In genomic region chr8:70152537-70153257, GRCm38 (mm10) we compare ENCODE assay signal across 8 mouse cellular contexts. TPM values are rescaled to one million over a fixed set of nuclear protein-coding genes. Genes with fewer than 3 reads are reported as not detected.
A peak's percentile ranks its signal among the peaks of the same experiment; 100 is the strongest.
DNase-seq lines count a peak whose midpoint lies in the region; ATAC-seq and TF ChIP-seq lines count a peak whose summit lies in the region.

No protein-coding gene starts in this region.

- ATAC-seq in embryonic facial prominence, embryonic 13.5 days (ENCODE audit: insufficient number of reproducible peaks, insufficient read depth, low FRiP score, low TSS enrichment, low read depth), result peak; percentile 86
- ATAC-seq in heart, embryonic 11.5 days (replicated peaks; ENCODE audit: insufficient number of reproducible peaks, low FRiP score, low TSS enrichment), result peak; percentile 84
- ATAC-seq in kidney, embryonic 14.5 days (ENCODE audit: low FRiP score, low TSS enrichment), result peak; percentile 95
- peak; percentile 86 for ATAC-seq in neural tube, embryonic 15.5 days (ENCODE audit: low FRiP score)

- peaks cover 25% of the 10 kb centered on the region for H3K27me3 ChIP-seq in embryonic facial prominence, embryonic 13.5 days
- peaks cover 21% of the 10 kb centered on the region for H3K27me3 ChIP-seq in heart, embryonic 11.5 days (ENCODE audit: control insufficient read depth, insufficient read depth, low read length)
- no peaks in the 10 kb centered on the region for H3K27me3 ChIP-seq in kidney, embryonic 14.5 days (ENCODE audit: control insufficient read depth, insufficient read depth, low read length)
- peaks cover 6% of the 10 kb centered on the region; the same call in 1 of the 2 replicates for H3K27me3 ChIP-seq in neural tube, embryonic 15.5 days (replicated peaks)

- TF ChIP-seq CTCF in lung, adult 2 months (IDR thresholded peaks at IDR 0.05; ENCODE audit: insufficient read depth, low read length), result no peak

- no peaks in the 10 kb centered on the region for H3K36me3 ChIP-seq in embryonic facial prominence, embryonic 13.5 days
- H3K36me3 ChIP-seq in heart, embryonic 11.5 days (ENCODE audit: control insufficient read depth, insufficient read depth, low read length), result no peaks in the 10 kb centered on the region
- H3K36me3 ChIP-seq in kidney, embryonic 14.5 days (ENCODE audit: control insufficient read depth, insufficient read depth, low read length), result no peaks in the 10 kb centered on the region
- no peaks in the 10 kb centered on the region for H3K36me3 ChIP-seq in neural tube, embryonic 15.5 days

- peak; percentile 82 to 83 for DNase-seq in B cell, adult 2 months
- peak; percentile 48 for DNase-seq in T-cell, adult 2 months (ENCODE audit: low spot score)
- DNase-seq in lung, adult 2 months, result peak; percentile 53
- DNase-seq in thymus, adult 18-20 months, result peak; percentile 69 to 75

- no peak overlapping the region for H3K27ac ChIP-seq in embryonic facial prominence, embryonic 13.5 days
- H3K27ac ChIP-seq in heart, embryonic 11.5 days (ENCODE audit: low read depth, low read length), result no peak overlapping the region
- no peak overlapping the region for H3K27ac ChIP-seq in kidney, embryonic 14.5 days (ENCODE audit: low read depth, low read length)
- no peak overlapping the region for H3K27ac ChIP-seq in neural tube, embryonic 15.5 days (replicated peaks)

- H3K9me3 ChIP-seq in embryonic facial prominence, embryonic 13.5 days, result no peaks in the 10 kb centered on the region
- no peaks in the 10 kb centered on the region for H3K9me3 ChIP-seq in heart, embryonic 11.5 days (replicated peaks; ENCODE audit: control insufficient read depth, low read length)
- H3K9me3 ChIP-seq in kidney, embryonic 14.5 days (ENCODE audit: control insufficient read depth, low read length), result no peaks in the 10 kb centered on the region
- no peaks in the 10 kb centered on the region for H3K9me3 ChIP-seq in neural tube, embryonic 15.5 days (replicated peaks)

- no peak overlapping the region for H3K9ac ChIP-seq in embryonic facial prominence, embryonic 13.5 days
- no peak overlapping the region for H3K9ac ChIP-seq in heart, embryonic 11.5 days (ENCODE audit: low read depth, low read length)
- no peak overlapping the region for H3K9ac ChIP-seq in kidney, embryonic 14.5 days (ENCODE audit: low read depth, low read length)
- no peak overlapping the region for H3K9ac ChIP-seq in neural tube, embryonic 15.5 days (replicated peaks)

- 15% methylated on average over 21 of the region's 22 CpGs for WGBS in embryonic facial prominence, embryonic 13.5 days
- 13% methylated on average over 22 of the region's 22 CpGs for WGBS in heart, embryonic 11.5 days (ENCODE audit: insufficient replicate concordance)
- WGBS in kidney, embryonic 14.5 days, result 13% methylated on average over 22 of the region's 22 CpGs
- WGBS in lung, adult 2 months, result 13% methylated on average over 21 of the region's 22 CpGs
- WGBS in neural tube, embryonic 15.5 days, result 17% methylated on average over 20 of the region's 22 CpGs

- peaks cover 9% of the 10 kb centered on the region for H3K4me1 ChIP-seq in embryonic facial prominence, embryonic 13.5 days
- no peaks in the 10 kb centered on the region; the same call in 1 of the 2 replicates for H3K4me1 ChIP-seq in heart, embryonic 11.5 days (ENCODE audit: control insufficient read depth, insufficient read depth, low read length)
- peaks cover 4% of the 10 kb centered on the region; the same call in 1 of the 2 replicates for H3K4me1 ChIP-seq in kidney, embryonic 14.5 days (ENCODE audit: control insufficient read depth, insufficient read depth, low read length)
- H3K4me1 ChIP-seq in lung, adult 2 months (ENCODE audit: control insufficient read depth, insufficient read depth, low read length), result peaks cover 4% of the 10 kb centered on the region; the same call in 1 of the 2 replicates
- peaks cover 5% of the 10 kb centered on the region for H3K4me1 ChIP-seq in neural tube, embryonic 15.5 days

- no peak for TF ChIP-seq POLR2A in lung, adult 2 months (IDR thresholded peaks at IDR 0.05; ENCODE audit: borderline replicate concordance, extremely low read depth, low read depth, low read length)

- no peak overlapping the region for H3K4me3 ChIP-seq in embryonic facial prominence, embryonic 13.5 days
- H3K4me3 ChIP-seq in heart, embryonic 11.5 days (ENCODE audit: low read depth, low read length), result no peak overlapping the region
- H3K4me3 ChIP-seq in kidney, embryonic 14.5 days (ENCODE audit: low read length), result no peak overlapping the region
- no peak overlapping the region for H3K4me3 ChIP-seq in lung, adult 2 months (replicated peaks; ENCODE audit: extremely low read depth, low read depth, low read length)
- no peak overlapping the region; the same call in 1 of the 2 replicates for H3K4me3 ChIP-seq in neural tube, embryonic 15.5 days (replicated peaks)

- H3K4me2 ChIP-seq in embryonic facial prominence, embryonic 13.5 days, result peak overlapping the region; percentile 38
- peak overlapping the region; percentile 55 for H3K4me2 ChIP-seq in heart, embryonic 11.5 days
- no peak overlapping the region; the same call in 1 of the 2 replicates for H3K4me2 ChIP-seq in kidney, embryonic 14.5 days (replicated peaks; ENCODE audit: low read depth, low read length)
- H3K4me2 ChIP-seq in neural tube, embryonic 15.5 days, result peak overlapping the region; percentile 49

RNA-seq across cellular contexts. Expression of gene Mef2b, which starts 13.2 kb away (rescaled TPM):
- 2.0 and 4.2 TPM in 2 replicates for polyA plus RNA-seq in embryonic facial prominence, embryonic 13.5 days (2015; fragmentation: Nextera tagmentation; extraction: Ambion mirVana)
- polyA plus RNA-seq in heart, embryonic 11.5 days (2014; fragmentation: Nextera tagmentation; extraction: Ambion mirVana), result 0.21 and 0.39 TPM in 2 replicates
- polyA plus RNA-seq in kidney, embryonic 14.5 days (2014; fragmentation: Nextera tagmentation; extraction: Ambion mirVana), result 0.30 and 0.97 TPM in 2 replicates
- 0.31 and 0.50 TPM in 2 replicates for polyA plus RNA-seq in lung, adult 2 months (2012; rRNA removed)
- polyA plus RNA-seq in neural tube, embryonic 15.5 days (2015; fragmentation: Nextera tagmentation; extraction: Ambion mirVana), result 1.4 and 1.5 TPM in 2 replicates

RNA-seq across cellular contexts. Expression of gene Borcs8, which starts 13.4 kb away (rescaled TPM):
- 56.1 and 57.4 TPM in 2 replicates for polyA plus RNA-seq in embryonic facial prominence, embryonic 13.5 days (2015; fragmentation: Nextera tagmentation; extraction: Ambion mirVana)
- 45.7 and 46.5 TPM in 2 replicates for polyA plus RNA-seq in heart, embryonic 11.5 days (2014; fragmentation: Nextera tagmentation; extraction: Ambion mirVana)
- polyA plus RNA-seq in kidney, embryonic 14.5 days (2014; fragmentation: Nextera tagmentation; extraction: Ambion mirVana), result 49.6 and 64.5 TPM in 2 replicates
- 76.5 and 79.0 TPM in 2 replicates for polyA plus RNA-seq in lung, adult 2 months (2012; rRNA removed)
- polyA plus RNA-seq in neural tube, embryonic 15.5 days (2015; fragmentation: Nextera tagmentation; extraction: Ambion mirVana), result 60.8 and 62.6 TPM in 2 replicates

RNA-seq across cellular contexts. Expression of gene Rfxank, which starts 13.7 kb away (rescaled TPM):
- 26.4 and 27.5 TPM in 2 replicates for polyA plus RNA-seq in embryonic facial prominence, embryonic 13.5 days (2015; fragmentation: Nextera tagmentation; extraction: Ambion mirVana)
- polyA plus RNA-seq in heart, embryonic 11.5 days (2014; fragmentation: Nextera tagmentation; extraction: Ambion mirVana), result 13.2 and 15.1 TPM in 2 replicates
- 18.6 and 19.6 TPM in 2 replicates for polyA plus RNA-seq in kidney, embryonic 14.5 days (2014; fragmentation: Nextera tagmentation; extraction: Ambion mirVana)
- polyA plus RNA-seq in lung, adult 2 months (2012; rRNA removed), result 19.0 and 28.6 TPM in 2 replicates
- polyA plus RNA-seq in neural tube, embryonic 15.5 days (2015; fragmentation: Nextera tagmentation; extraction: Ambion mirVana), result 12.3 and 14.6 TPM in 2 replicates

RNA-seq across cellular contexts. Expression of gene Tmem161a, which starts 19.5 kb away (rescaled TPM):
- polyA plus RNA-seq in embryonic facial prominence, embryonic 13.5 days (2015; fragmentation: Nextera tagmentation; extraction: Ambion mirVana), result 68.5 and 70.5 TPM in 2 replicates
- polyA plus RNA-seq in heart, embryonic 11.5 days (2014; fragmentation: Nextera tagmentation; extraction: Ambion mirVana), result 64.9 and 67.7 TPM in 2 replicates
- polyA plus RNA-seq in kidney, embryonic 14.5 days (2014; fragmentation: Nextera tagmentation; extraction: Ambion mirVana), result 43.6 and 47.5 TPM in 2 replicates
- polyA plus RNA-seq in lung, adult 2 months (2012; rRNA removed), result 101 and 105 TPM in 2 replicates
- 51.1 and 54.0 TPM in 2 replicates for polyA plus RNA-seq in neural tube, embryonic 15.5 days (2015; fragmentation: Nextera tagmentation; extraction: Ambion mirVana)

RNA-seq across cellular contexts. Expression of gene Nr2c2ap, which starts 21.6 kb away (rescaled TPM):
- 26.7 and 28.4 TPM in 2 replicates for polyA plus RNA-seq in embryonic facial prominence, embryonic 13.5 days (2015; fragmentation: Nextera tagmentation; extraction: Ambion mirVana)
- 17.0 and 23.4 TPM in 2 replicates for polyA plus RNA-seq in heart, embryonic 11.5 days (2014; fragmentation: Nextera tagmentation; extraction: Ambion mirVana)
- polyA plus RNA-seq in kidney, embryonic 14.5 days (2014; fragmentation: Nextera tagmentation; extraction: Ambion mirVana), result 25.5 and 40.7 TPM in 2 replicates
- 10.7 and 14.6 TPM in 2 replicates for polyA plus RNA-seq in lung, adult 2 months (2012; rRNA removed)
- polyA plus RNA-seq in neural tube, embryonic 15.5 days (2015; fragmentation: Nextera tagmentation; extraction: Ambion mirVana), result 47.2 and 49.0 TPM in 2 replicates
